Mouse (Mus musculus) ES-Bruce4 (cell line): ENCODE measurements at regions not wholly inside any gene's neighbourhood (a gene's known extent, or its start where the extent isn't known, plus 50 kb on each side); places are given as distances from the start of the nearest gene placed in this dataset.

ENCODE experiments used
- H3K27ac ChIP-seq: 2 replicates; pipeline ENCODE4 v1.5.1; 2012; ENCODE audit warnings: low read length, inconsistent platforms; ENCODE audit not compliant: insufficient read depth
- H3K27me3 ChIP-seq: 2 replicates; pipeline ENCODE4 v1.6.1; 2012; ENCODE audit warnings: mild to moderate bottlenecking, low read length, inconsistent platforms; ENCODE audit not compliant: control insufficient read depth, poor library complexity, insufficient read depth, severe bottlenecking
- H3K36me3 ChIP-seq: 2 replicates; pipeline ENCODE4 v1.6.1; 2012; ENCODE audit warnings: inconsistent platforms, mild to moderate bottlenecking, low read length, moderate library complexity; ENCODE audit not compliant: control insufficient read depth, poor library complexity, insufficient read depth, severe bottlenecking
- H3K4me1 ChIP-seq: one replicate; pipeline ENCODE4 v1.8.1; 2011; ENCODE audit warnings: low read length; ENCODE audit not compliant: control insufficient read depth, insufficient read depth
- H3K4me3 ChIP-seq: 2 replicates; pipeline ENCODE4 v1.5.1; 2011; ENCODE audit warnings: low read depth, mild to moderate bottlenecking, low read length
- H3K9ac ChIP-seq: 2 replicates; pipeline ENCODE4 v1.6.1; 2012; ENCODE audit warnings: low read depth, mild to moderate bottlenecking, inconsistent platforms; ENCODE audit not compliant: poor library complexity, severe bottlenecking
- H3K9me3 ChIP-seq: replicated peaks from 2 replicates; pipeline ENCODE4 v1.6.1; 2012; ENCODE audit warnings: mild to moderate bottlenecking, low read length, inconsistent platforms; ENCODE audit not compliant: control insufficient read depth, poor library complexity, insufficient read depth, severe bottlenecking
- CTCF ChIP-seq: IDR thresholded peaks from one replicate; pipeline ENCODE4 v1.8.1; 2011; ENCODE audit warnings: low read depth, low read length
- EP300 ChIP-seq: IDR thresholded peaks from 2 replicates; pipeline ENCODE4 v1.6.1; 2011; ENCODE audit warnings: low read depth, low read length; ENCODE audit not compliant: insufficient read depth
- POLR2A ChIP-seq: IDR thresholded peaks from one replicate; pipeline ENCODE4 v1.8.1; 2011; ENCODE audit warnings: low read length; ENCODE audit not compliant: insufficient read depth

DNA sequence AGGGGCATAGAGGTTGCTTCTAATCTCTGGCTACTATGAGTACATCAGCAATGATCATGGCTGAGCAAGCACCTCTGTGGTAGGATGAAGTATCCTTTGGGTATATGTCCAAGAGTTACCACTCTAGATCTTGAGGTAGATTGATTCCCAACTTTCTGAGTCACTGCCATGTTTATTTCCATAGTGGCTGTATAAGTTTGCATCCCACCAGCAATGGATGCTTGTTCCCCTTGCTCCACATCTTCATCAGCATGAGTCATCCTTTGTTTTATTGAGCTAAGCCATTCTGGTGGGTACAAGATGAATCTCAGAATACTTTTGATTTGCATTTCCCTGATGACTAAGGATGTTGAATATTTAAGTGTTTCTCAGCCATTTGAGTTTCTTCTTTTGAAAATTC lies 86.8 kb upstream of the Irx5 start:
- Histone ChIP-seq H3K27me3 (no peaks in the 10 kb centered on the region), H3K4me1 (no peaks in the 10 kb centered on the region), H3K9ac (no peak overlapping the region), H3K4me3 (no peak overlapping the region), H3K36me3 (no peaks in the 10 kb centered on the region), H3K27ac (no peak overlapping the region), H3K9me3 (peaks cover 6% of the 10 kb centered on the region; the same call in 1 of the 2 replicates)
- TF ChIP-seq POLR2A (no peak), CTCF (no peak), EP300 (no peak)

DNA sequence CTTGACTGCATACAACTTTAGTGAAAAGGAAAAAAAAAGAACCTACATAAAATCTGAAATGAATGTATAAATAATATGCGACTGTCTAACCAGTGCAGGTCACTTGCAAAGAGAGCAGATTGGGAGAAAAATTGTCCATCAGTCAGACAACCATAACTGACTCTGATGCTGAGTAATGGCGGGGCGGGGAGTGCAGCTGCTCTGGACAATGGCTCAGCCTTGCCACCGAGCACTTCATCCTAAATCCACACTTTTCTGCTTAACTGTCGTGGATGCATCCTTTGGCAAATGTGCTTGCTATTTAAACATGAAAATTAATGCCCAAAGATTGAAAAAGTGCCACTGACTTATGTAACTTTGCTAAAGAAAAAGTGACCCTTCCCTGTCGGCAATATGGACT lies 90.0 kb upstream of the Irx5 start:
- Histone ChIP-seq H3K36me3 (no peaks in the 10 kb centered on the region), H3K9me3 (peaks cover 6% of the 10 kb centered on the region; the same call in 1 of the 2 replicates), H3K4me1 (no peaks in the 10 kb centered on the region), H3K4me3 (no peak overlapping the region), H3K27me3 (no peaks in the 10 kb centered on the region), H3K9ac (no peak overlapping the region), H3K27ac (no peak overlapping the region)
- TF ChIP-seq POLR2A (no peak), CTCF (no peak), EP300 (no peak)

DNA sequence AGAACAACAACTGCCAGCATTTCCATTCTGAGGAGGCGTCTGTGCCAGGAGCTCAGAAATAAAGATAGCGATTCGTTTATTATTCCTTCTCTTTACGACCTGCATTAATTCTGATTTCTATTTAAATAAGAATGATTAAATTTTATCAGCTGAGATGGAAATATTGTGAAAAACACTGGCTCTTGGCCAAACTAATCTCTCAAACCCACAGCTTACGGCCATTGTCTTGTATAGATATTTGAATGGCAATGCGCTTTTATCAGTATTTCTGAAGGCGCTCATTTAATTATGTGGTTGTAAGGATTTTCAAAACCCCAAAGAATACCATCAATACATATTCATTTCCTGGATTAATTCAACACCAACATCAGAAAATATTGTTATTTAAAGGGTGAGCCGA lies 97.4 kb upstream of the Irx5 start:
- Histone ChIP-seq H3K36me3 (no peaks in the 10 kb centered on the region), H3K4me3 (no peak overlapping the region), H3K9ac (no peak overlapping the region), H3K9me3 (no peaks in the 10 kb centered on the region), H3K4me1 (no peaks in the 10 kb centered on the region), H3K27me3 (no peaks in the 10 kb centered on the region), H3K27ac (no peak overlapping the region)
- TF ChIP-seq CTCF (no peak), EP300 (no peak), POLR2A (no peak)

DNA sequence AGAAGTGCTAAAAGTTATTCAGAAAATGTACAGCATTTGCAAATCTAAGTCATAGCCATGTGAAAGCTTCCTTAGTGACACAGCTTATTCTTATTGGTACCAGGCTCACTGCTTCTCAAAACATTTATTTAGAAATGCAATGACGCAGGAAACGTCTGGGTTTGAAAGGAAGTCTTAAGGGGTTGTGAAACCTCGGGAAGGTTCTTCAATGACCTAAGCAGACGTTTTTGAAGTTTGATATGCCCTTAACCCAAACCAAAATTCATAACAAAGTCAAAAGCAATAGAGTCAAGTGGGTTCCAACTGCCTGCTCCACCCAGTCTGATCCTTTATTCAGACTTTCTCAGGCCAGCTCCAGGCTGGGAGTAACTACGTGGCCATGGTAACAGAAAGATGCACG lies 99.2 kb upstream of the Irx5 start:
- Histone ChIP-seq H3K27me3 (no peaks in the 10 kb centered on the region), H3K27ac (no peak overlapping the region), H3K9me3 (no peaks in the 10 kb centered on the region), H3K9ac (no peak overlapping the region), H3K4me1 (no peaks in the 10 kb centered on the region), H3K4me3 (no peak overlapping the region), H3K36me3 (no peaks in the 10 kb centered on the region)
- TF ChIP-seq EP300: no peak
- no peak for TF ChIP-seq CTCF
- TF ChIP-seq POLR2A: no peak

DNA sequence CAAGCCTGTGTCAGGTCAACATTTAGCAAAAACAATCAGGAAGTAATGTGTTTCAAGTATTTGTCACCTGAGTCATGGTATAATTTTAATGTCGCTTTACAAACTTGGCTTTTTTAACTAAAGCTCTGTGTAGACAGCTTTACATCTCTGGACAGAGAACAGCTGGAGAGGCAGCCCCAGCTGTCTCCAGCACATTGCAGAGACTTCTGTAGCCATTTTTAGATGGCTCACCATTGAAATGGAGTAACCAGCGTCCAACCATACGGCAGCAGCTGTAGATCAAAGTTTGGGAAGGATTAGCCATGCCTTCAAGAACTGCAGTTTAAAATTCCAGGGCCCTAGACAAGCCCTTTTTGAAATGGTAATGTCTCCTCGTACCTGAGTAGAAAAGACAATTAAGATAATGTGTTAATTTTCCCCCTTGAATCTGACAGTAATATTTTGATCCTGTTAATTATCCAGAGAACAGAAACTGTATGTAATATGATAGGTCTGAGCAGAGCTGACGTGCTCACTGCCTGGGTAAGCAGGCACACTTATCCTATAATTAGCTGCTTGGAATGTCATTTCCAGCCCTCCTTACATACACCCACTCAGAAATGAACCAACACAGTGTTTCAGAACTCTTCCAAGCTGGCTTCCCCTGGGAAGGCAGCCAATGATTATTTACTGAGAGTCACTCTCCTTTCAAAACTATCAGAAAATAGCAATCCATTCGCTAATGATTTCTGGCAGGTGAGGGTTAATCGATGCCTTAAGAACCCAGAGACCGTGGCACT lies 104.6 kb upstream of the Irx5 start:
- no peaks in the 10 kb centered on the region for H3K36me3 ChIP-seq
- no peaks in the 10 kb centered on the region for H3K4me1 ChIP-seq
- TF ChIP-seq EP300 (no peak), CTCF (no peak), POLR2A (no peak)
- H3K9me3 ChIP-seq: no peaks in the 10 kb centered on the region
- no peaks in the 10 kb centered on the region; the same call in 1 of the 2 replicates for H3K27me3 ChIP-seq
- no peak overlapping the region for H3K27ac ChIP-seq
- H3K4me3 ChIP-seq: no peak overlapping the region
- no peak overlapping the region for H3K9ac ChIP-seq

DNA sequence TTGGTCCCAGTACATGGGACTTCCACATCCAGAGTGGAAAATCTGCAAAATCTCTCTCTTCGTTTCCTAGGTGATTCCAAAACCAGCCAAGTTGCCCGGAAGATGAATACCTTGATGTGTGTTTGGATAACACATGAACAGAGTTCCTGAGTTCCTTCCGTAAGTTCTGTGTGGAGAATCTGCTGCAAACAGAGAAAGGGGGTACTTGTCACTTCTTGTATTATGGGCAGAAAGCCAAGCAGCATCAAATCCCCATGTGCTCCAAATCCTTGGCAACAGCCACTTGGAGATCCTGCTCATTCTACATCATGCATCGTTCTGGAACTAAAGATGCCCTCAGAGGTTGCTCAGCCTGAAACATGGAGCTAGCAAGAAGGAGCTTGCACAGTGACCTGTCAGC lies 111.1 kb upstream of the Irx5 start:
- no peaks in the 10 kb centered on the region for H3K4me1 ChIP-seq
- no peak overlapping the region for H3K4me3 ChIP-seq
- H3K9ac ChIP-seq: no peak overlapping the region
- H3K27me3 ChIP-seq: no peaks in the 10 kb centered on the region; the same call in 1 of the 2 replicates
- no peak overlapping the region for H3K27ac ChIP-seq
- TF ChIP-seq CTCF: no peak
- no peak for TF ChIP-seq POLR2A
- TF ChIP-seq EP300: no peak
- H3K9me3 ChIP-seq: no peaks in the 10 kb centered on the region
- no peaks in the 10 kb centered on the region for H3K36me3 ChIP-seq
